Mouse (Mus musculus) heart, embryonic 11.5 days (tissue): ENCODE data around the gene Ldlrap1. TPM values are rescaled to one million over a fixed set of nuclear protein-coding genes. Genes with fewer than 3 reads are reported as not detected.

ENCODE experiments used
- ATAC-seq: fragments of 200-750 bp; cut with Nextera tagmentation; replicated peaks from 2 replicates; pipeline ENCODE4 v1.8.0; 2017; ENCODE audit warnings: moderate library complexity; ENCODE audit not compliant: insufficient number of reproducible peaks, low FRiP score, low TSS enrichment
- H3K27ac ChIP-seq: fragments of 300-500 bp; sonication (generic); 2 replicates; pipeline ENCODE4 v1.5.1; 2014; ENCODE audit warnings: mild to moderate bottlenecking, low read depth, low read length
- H3K27me3 ChIP-seq: fragments of 300-500 bp; sonication (generic); 2 replicates; pipeline ENCODE4 v1.6.1; 2014; ENCODE audit warnings: mild to moderate bottlenecking, low read length, mixed read lengths; ENCODE audit not compliant: control insufficient read depth, insufficient read depth
- H3K36me3 ChIP-seq: fragments of 300-500 bp; sonication (generic); 2 replicates; pipeline ENCODE4 v1.6.1; 2014; ENCODE audit warnings: mild to moderate bottlenecking, low read length, moderate library complexity, mixed read lengths; ENCODE audit not compliant: control insufficient read depth, insufficient read depth
- H3K4me1 ChIP-seq: fragments of 300-500 bp; sonication (generic); 2 replicates; pipeline ENCODE4 v1.6.1; 2014; ENCODE audit warnings: low read length; ENCODE audit not compliant: control insufficient read depth, insufficient read depth
- H3K4me2 ChIP-seq: fragments of 300-500 bp; sonication (generic); 2 replicates; pipeline ENCODE4 v1.6.1; 2014; ENCODE audit warnings: mild to moderate bottlenecking, moderate library complexity
- H3K4me3 ChIP-seq: fragments of 300-500 bp; sonication (generic); 2 replicates; pipeline ENCODE4 v1.5.1; 2014; ENCODE audit warnings: low read depth, low read length
- H3K9ac ChIP-seq: fragments of 300-500 bp; sonication (generic); 2 replicates; pipeline ENCODE4 v1.6.1; 2014; ENCODE audit warnings: mild to moderate bottlenecking, low read depth, low read length, moderate library complexity
- H3K9me3 ChIP-seq: fragments of 300-500 bp; sonication (generic); replicated peaks from 2 replicates; pipeline ENCODE4 v1.6.1; 2016; ENCODE audit warnings: low read length; ENCODE audit not compliant: control insufficient read depth
- WGBS: fragments of 180-500 bp; shearing (Covaris S2); extraction: QIAGEN DNeasy Blood & Tissue Kit; methylation state at CpG from one replicate; pipeline ENCODE4 v1.1.7; 2014; ENCODE audit not compliant: insufficient replicate concordance; 5-methylcytosine and 5-hydroxymethylcytosine counted together
- polyA plus RNA-seq: library from polyadenylated mRNA; unstranded; fragments of >200 nt; fragmentation: Nextera tagmentation; extraction: Ambion mirVana; gene quantifications from 2 replicates; pipeline ENCODE4 v1.2.1, GENCODE M21; 2014

The Ldlrap1 gene
- polyA plus RNA-seq = 11.4 and 13.5 TPM in 2 replicates

DNA sequence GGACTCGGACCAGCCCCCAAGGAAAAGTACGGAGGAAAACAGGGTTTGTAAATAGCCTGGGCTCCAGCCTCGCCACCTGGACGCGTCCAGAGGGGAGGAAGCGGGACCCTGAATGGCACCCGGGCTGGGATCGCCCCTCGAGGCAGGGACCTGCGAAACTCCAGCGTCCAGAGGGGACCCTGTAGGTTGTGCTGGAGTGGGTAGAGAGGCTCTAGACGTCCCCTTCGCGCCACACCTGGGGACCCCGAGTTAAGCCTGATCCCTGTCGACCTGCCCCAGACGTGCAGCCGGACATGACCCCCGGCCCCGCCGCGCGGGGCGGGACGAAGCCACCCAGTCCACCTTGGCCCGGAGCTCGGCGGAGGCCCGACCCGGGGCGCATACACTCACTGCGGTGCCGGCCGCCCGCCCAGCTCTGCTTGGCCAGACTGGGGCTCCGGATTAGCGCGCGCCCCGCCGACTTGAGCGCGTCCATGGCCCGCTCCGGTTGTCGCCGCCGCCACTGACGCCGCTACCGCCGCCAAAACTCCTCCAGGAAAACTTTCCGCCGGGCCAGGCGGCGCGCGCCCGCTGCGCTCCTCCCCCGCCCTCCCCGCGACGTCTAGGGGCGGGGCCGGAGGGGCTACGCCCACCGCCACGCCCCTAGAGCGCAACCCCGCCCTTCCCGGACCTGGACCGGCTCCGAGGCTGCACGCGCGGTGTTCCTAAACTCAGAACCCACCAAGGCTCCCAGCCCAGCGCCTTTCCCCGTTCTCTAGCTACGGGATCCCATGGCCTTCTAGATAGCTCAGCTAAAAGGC lies at the start of gene Ldlrap1:
Ldlrap1 (minus strand) TSS at position 599 of the 800 bp plus-strand sequence.
- H3K9me3 ChIP-seq = no peaks in the 10 kb centered on the region
- peak within 1 kb of the TSS; percentile 75 for H3K27ac ChIP-seq
- H3K4me1 ChIP-seq = peaks cover 39% of the 10 kb centered on the region
- H3K36me3 ChIP-seq = no peaks in the 10 kb centered on the region
- peak within 1 kb of the TSS; percentile 88 for H3K9ac ChIP-seq
- peak within 1 kb of the TSS; percentile 87 for H3K4me3 ChIP-seq
- H3K4me2 ChIP-seq = peak within 1 kb of the TSS; percentile 95
- H3K27me3 ChIP-seq = no peaks in the 10 kb centered on the region
- peak; percentile 85 for ATAC-seq
- under 1% methylated on average over 64 of the region's 80 CpGs for WGBS

DNA sequence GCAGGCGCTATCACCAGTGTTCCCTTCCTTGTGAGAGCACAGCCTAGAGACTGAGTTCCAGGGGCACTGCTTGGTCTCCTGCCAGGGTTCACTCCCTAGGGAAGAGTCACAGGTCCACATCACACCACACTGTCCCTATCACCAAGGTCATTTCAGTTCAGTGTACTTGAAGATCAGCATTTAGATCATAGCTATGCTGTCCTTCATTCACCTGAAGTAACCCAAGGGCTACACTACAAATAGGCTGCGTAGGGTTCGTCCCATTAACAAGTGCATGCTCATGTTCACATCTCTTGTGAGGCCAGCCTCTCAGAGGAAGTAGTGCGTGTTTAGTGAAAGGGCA lies 46.4 kb upstream of the Ldlrap1 start:
- no peak overlapping the region for H3K27ac ChIP-seq
- H3K36me3 ChIP-seq = peaks cover 18% of the 10 kb centered on the region
- H3K9ac ChIP-seq = no peak overlapping the region
- no peaks in the 10 kb centered on the region for H3K9me3 ChIP-seq
- no peak overlapping the region for H3K4me2 ChIP-seq
- no peaks in the 10 kb centered on the region for H3K27me3 ChIP-seq
- WGBS = 82% methylated on average over 4 of the region's 4 CpGs
- H3K4me3 ChIP-seq = no peak overlapping the region
- no peaks in the 10 kb centered on the region for H3K4me1 ChIP-seq
- no peak for ATAC-seq

DNA sequence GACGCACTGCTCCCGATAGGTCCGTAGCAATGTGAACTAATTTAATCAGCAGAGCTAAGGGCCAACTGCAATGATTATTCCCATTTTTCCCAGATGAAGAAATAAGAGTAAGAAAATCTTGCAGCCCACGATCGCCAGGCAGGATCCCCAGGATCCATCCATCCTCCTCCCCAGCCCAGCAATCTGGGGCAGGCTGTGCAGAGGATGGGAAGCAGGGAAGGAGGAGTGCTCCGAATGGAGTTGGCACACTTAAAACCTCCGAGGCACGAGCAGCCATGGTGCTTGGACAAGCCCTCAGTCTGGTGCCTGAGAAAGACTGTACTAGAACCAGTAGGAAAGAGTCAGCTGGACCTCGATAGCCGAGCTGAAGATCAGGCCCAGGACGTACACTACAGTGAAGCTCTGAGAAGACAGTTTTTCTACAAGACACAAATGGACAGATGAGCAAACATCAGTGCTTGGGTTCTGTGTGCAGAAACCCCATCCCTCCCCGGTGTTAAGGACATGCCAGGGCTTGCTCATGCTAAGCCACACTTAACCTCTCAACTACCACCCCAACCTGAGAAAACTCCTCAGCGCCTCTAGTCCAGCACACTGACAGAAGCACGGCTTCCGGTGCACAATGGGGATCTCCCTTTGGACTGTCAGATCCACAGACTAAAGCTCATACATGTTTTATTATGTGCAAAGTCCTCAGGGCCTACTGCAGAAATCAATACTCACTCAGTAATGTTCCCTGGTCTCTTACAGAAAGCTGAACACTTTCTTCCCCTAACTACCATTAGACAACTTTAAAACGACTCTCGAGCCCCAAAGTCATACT lies 45.8 kb upstream of the Ldlrap1 start:
- no peak for ATAC-seq
- WGBS = 92% methylated on average over 17 of the region's 17 CpGs
- H3K4me3 ChIP-seq = no peak overlapping the region
- H3K27me3 ChIP-seq = no peaks in the 10 kb centered on the region
- no peaks in the 10 kb centered on the region for H3K4me1 ChIP-seq
- peaks cover 18% of the 10 kb centered on the region for H3K36me3 ChIP-seq
- H3K4me2 ChIP-seq = no peak overlapping the region
- no peak overlapping the region for H3K27ac ChIP-seq
- H3K9me3 ChIP-seq = no peaks in the 10 kb centered on the region
- H3K9ac ChIP-seq = no peak overlapping the region

DNA sequence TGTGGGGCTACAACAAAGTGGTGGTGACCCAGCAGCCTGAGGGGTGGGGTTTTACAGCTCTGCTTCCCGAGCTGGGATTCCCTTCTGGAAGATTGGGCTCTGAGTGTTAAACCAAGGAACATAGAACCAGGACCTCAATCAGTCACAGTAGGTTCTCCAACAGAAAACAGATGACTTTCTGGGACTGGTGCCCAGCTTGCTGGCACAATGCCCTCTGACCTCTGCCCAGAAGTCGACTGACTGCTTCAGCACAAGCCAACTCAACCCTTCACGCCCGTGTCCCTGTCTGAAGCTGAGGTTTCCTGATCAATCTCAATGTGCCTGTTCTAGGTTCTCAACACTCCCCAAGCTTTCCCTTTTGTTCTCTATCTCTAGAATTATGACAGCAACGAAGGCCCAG lies 36.9 kb upstream of the Ldlrap1 start:
- no peaks in the 10 kb centered on the region for H3K27me3 ChIP-seq
- no peak overlapping the region for H3K4me2 ChIP-seq
- H3K36me3 ChIP-seq = peaks cover 33% of the 10 kb centered on the region
- H3K9ac ChIP-seq = no peak overlapping the region
- WGBS = 81% methylated on average over 5 of the region's 5 CpGs
- ATAC-seq = no peak
- H3K4me1 ChIP-seq = no peaks in the 10 kb centered on the region; the same call in none of the 2 replicates
- no peak overlapping the region for H3K27ac ChIP-seq
- no peaks in the 10 kb centered on the region for H3K9me3 ChIP-seq
- H3K4me3 ChIP-seq = no peak overlapping the region

DNA sequence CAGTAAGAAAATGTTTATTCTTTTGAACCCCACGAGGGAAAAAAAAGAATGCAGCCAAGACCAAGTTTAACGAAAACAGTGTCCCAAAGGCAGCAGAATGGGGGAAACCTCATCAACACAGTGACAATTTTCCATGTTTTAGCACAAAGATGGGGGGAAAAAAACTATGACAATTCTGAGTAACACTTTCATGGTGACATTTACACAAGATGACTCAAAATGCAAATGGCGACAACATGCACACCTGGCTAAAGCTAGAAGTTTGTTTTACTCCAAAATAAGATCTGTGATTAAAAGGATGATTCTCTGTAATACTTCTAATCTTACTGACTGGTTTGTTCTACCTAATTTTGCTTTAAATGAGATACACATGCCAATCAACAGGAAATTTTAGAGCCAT lies 34.9 kb upstream of the Ldlrap1 start:
- WGBS = 68% methylated on average over 3 of the region's 3 CpGs
- H3K4me1 ChIP-seq = no peaks in the 10 kb centered on the region; the same call in none of the 2 replicates
- H3K27me3 ChIP-seq = no peaks in the 10 kb centered on the region
- H3K36me3 ChIP-seq = peaks cover 25% of the 10 kb centered on the region
- no peak overlapping the region for H3K27ac ChIP-seq
- no peak for ATAC-seq
- no peak overlapping the region for H3K9ac ChIP-seq
- H3K4me2 ChIP-seq = no peak overlapping the region
- no peaks in the 10 kb centered on the region for H3K9me3 ChIP-seq
- no peak overlapping the region for H3K4me3 ChIP-seq

DNA sequence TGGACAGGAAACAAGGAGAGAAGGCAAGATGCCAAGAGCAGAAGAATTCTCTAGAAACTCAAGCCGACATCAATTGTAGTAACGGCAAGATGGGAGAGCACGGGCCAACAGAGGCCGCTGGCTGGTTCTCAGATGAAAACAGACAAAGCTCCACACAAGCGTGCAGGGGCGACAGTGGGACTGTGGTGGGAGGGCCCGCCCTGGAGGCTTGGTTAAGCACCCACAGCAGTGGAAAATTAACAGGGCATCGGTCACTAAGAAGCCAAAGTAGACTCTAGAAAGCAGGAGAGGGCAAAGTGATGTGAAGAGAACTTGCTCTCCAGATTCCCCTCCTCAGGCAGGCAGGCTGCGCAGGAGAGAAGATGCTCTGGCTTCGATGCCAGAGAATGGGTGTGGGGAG lies 34.3 kb upstream of the Ldlrap1 start:
- Histone ChIP-seq H3K27ac (no peak overlapping the region), H3K4me2 (no peak overlapping the region), H3K4me1 (peaks cover 5% of the 10 kb centered on the region), H3K4me3 (no peak overlapping the region), H3K9ac (no peak overlapping the region), H3K27me3 (no peaks in the 10 kb centered on the region), H3K9me3 (no peaks in the 10 kb centered on the region), H3K36me3 (peaks cover 25% of the 10 kb centered on the region)
- 85% methylated on average over 10 of the region's 10 CpGs for WGBS
- no peak for ATAC-seq

DNA sequence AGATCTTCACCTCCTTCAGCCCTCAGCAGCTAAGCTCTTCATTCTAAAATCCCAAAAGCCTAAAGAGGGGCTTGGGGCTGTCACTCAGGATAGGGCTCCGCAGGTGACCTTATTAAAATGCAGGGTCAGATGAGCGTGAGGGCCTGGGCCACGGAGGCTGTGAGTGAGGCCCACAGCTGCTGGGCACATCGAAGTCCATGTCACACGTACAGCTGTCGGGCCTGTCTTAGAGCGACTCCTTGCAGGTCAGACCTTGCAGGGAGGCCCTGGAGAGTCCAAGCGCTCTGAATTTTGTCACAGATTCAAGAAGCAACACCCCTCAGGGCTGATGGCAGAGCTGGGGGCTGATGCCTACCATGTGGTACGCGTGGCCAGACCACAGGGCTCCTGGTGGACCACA lies 32.9 kb upstream of the Ldlrap1 start:
- WGBS = 76% methylated on average over 10 of the region's 10 CpGs
- peaks cover 14% of the 10 kb centered on the region for H3K36me3 ChIP-seq
- ATAC-seq = no peak

DNA sequence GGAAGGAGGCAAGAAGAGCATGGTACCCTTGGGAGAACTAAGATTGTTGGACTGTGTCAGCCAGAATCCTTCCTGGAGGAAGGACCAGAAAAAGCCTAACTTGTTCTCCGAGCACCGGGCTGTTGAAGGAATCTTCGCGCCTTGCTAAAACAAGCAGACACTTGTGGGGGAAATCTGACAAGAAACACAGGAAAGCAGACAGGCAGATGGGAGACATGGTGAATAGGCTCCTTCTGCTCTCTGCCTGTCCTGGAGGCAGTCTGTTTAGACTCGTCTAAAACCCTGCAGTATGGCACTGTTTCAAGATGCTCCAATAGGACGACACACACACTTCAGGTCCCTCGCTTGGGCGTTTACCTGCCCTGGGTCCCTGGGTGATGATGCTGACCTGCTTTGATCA lies 32.3 kb upstream of the Ldlrap1 start:
- H3K4me3 ChIP-seq = no peak overlapping the region
- H3K27me3 ChIP-seq = no peaks in the 10 kb centered on the region
- no peak overlapping the region for H3K9ac ChIP-seq
- peaks cover 14% of the 10 kb centered on the region for H3K4me1 ChIP-seq
- ATAC-seq = no peak
- WGBS = 62% methylated on average over 8 of the region's 8 CpGs
- peaks cover 9% of the 10 kb centered on the region for H3K36me3 ChIP-seq
- no peak overlapping the region for H3K4me2 ChIP-seq
- H3K9me3 ChIP-seq = no peaks in the 10 kb centered on the region
- H3K27ac ChIP-seq = no peak overlapping the region

More for the DNA sequence above, 32.9 kb upstream of the Ldlrap1 start:
- no peaks in the 10 kb centered on the region for H3K27me3 ChIP-seq
- no peak overlapping the region for H3K9ac ChIP-seq
- H3K27ac ChIP-seq = no peak overlapping the region
- no peak overlapping the region for H3K4me2 ChIP-seq
- peaks cover 14% of the 10 kb centered on the region for H3K4me1 ChIP-seq
- H3K9me3 ChIP-seq = no peaks in the 10 kb centered on the region
- H3K4me3 ChIP-seq = no peak overlapping the region
